Mouse (Mus musculus) intestine, embryonic 16.5 days (tissue): ENCODE measurements around the gene Twf2. TPM values are rescaled to one million over a fixed set of nuclear protein-coding genes. Genes with fewer than 3 reads are reported as not detected.
A peak's percentile ranks its signal among the peaks of the same experiment; 100 is the strongest.

Source experiments
- ATAC-seq: fragments of 200-750 bp; cut with Nextera tagmentation; 2 replicates; pipeline ENCODE4 v1.8.0; 2017; ENCODE audit warnings: moderate TSS enrichment, moderate library complexity
- H3K27ac ChIP-seq: fragments of 300-500 bp; sonication (generic); 2 replicates; pipeline ENCODE4 v1.5.1; 2014; ENCODE audit warnings: mild to moderate bottlenecking, low read length
- H3K27me3 ChIP-seq: fragments of 300-500 bp; sonication (generic); replicated peaks from 2 replicates; pipeline ENCODE4 v1.6.1; 2014; ENCODE audit warnings: low read length, control low read depth, mixed read lengths; ENCODE audit not compliant: control insufficient read depth, insufficient read depth
- H3K36me3 ChIP-seq: fragments of 300-500 bp; sonication (generic); 2 replicates; pipeline ENCODE4 v1.6.1; 2014; ENCODE audit warnings: low read length, control low read depth; ENCODE audit not compliant: control insufficient read depth, insufficient read depth
- H3K4me1 ChIP-seq: fragments of 300-500 bp; sonication (generic); 2 replicates; pipeline ENCODE4 v1.6.1; 2014; ENCODE audit warnings: low read length, control low read depth, mixed read lengths; ENCODE audit not compliant: control insufficient read depth, insufficient read depth
- H3K4me2 ChIP-seq: fragments of 300-500 bp; sonication (generic); 2 replicates; pipeline ENCODE4 v1.6.1; 2014; ENCODE audit warnings: low read depth, low read length, control low read depth
- H3K4me3 ChIP-seq: fragments of 300-500 bp; sonication (generic); 2 replicates; pipeline ENCODE4 v1.5.1; 2014; ENCODE audit warnings: mild to moderate bottlenecking, low read length
- H3K9ac ChIP-seq: fragments of 300-500 bp; sonication (generic); 2 replicates; pipeline ENCODE4 v1.6.1; 2014; ENCODE audit warnings: low read depth, low read length
- H3K9me3 ChIP-seq: fragments of 300-500 bp; sonication (generic); 2 replicates; pipeline ENCODE4 v1.6.1; 2016; ENCODE audit warnings: low read length, control low read depth; ENCODE audit not compliant: control insufficient read depth
- WGBS: fragments of 180-500 bp; shearing (Covaris S2); extraction: QIAGEN DNeasy Blood & Tissue Kit; methylation state at CpG from one replicate; pipeline ENCODE4 v1.1.7; 2014; 5-methylcytosine and 5-hydroxymethylcytosine counted together
- microRNA counts: library from miRNA; unstranded; fragments of <30 nt; microRNA quantifications from one replicate; lab custom pipeline; 2016
- microRNA-seq: library from miRNA; unstranded; fragments of <30 nt; microRNA quantifications from one replicate; pipeline ENCODE4, GENCODE M21; 2016
- polyA plus RNA-seq: library from polyadenylated mRNA; unstranded; fragments of >200 nt; fragmentation: Nextera tagmentation; extraction: Ambion mirVana; gene quantifications from 2 replicates; pipeline ENCODE4 v1.2.1, GENCODE M21; 2015

Gene Twf2
- polyA plus RNA-seq, 1 experiment from 2014 or later: 48.6 TPM

DNA sequence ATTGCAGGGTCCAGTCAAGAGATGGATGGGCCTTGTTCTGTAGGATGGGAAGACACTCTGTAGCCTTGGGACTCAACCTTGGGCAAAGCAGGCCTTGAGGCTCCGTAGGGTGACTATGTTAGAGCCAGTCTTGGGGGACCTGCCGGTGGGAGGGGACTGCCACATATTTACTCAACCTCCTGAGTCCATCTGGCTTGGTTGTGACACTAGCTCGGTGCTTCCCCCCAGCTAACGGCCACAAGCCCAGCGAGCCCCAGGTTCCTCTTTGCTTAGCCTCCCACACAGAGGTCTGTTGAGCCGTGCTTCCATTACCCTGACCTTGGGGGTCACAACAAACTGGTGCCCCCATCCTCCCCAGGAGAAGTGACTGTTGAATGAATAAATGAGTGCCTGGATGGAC is 58.1 kb downstream of the Twf2 start:
- Histone ChIP-seq H3K27ac (no peak overlapping the region), H3K4me2 (no peak overlapping the region), H3K9me3 (no peaks in the 10 kb centered on the region), H3K9ac (no peak overlapping the region), H3K27me3 (no peaks in the 10 kb centered on the region), H3K36me3 (no peaks in the 10 kb centered on the region), H3K4me3 (no peak overlapping the region), H3K4me1 (no peaks in the 10 kb centered on the region)
- ATAC-seq: no peak
- WGBS: 77% methylated on average over 6 of the region's 6 CpGs

DNA sequence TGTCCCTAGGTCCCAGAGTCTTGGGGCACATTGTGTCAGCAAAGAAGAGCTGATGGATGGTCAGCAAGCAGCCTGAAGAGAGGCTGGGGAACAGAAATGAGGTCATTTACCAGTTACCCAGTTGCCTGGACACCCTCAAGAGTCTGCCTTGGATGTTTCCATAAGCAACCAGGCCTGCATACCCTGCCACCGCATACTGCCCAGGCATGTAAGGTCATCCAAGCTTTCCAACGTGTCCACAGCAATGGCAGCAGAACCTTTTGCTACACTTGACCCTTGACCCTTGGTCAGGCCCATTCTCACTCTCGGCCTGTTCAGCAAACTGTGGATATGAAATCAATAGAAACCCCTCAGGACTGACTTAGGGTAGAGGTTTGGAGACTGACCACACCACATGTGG is 58.6 kb downstream of the Twf2 start:
- H3K36me3 ChIP-seq: no peaks in the 10 kb centered on the region
- WGBS: 72% methylated on average over 3 of the region's 3 CpGs
- H3K4me3 ChIP-seq: no peak overlapping the region
- no peaks in the 10 kb centered on the region for H3K9me3 ChIP-seq
- no peak overlapping the region for H3K9ac ChIP-seq
- H3K4me1 ChIP-seq: no peaks in the 10 kb centered on the region
- no peak overlapping the region for H3K27ac ChIP-seq
- H3K4me2 ChIP-seq: no peak overlapping the region
- no peak for ATAC-seq
- no peaks in the 10 kb centered on the region for H3K27me3 ChIP-seq

DNA sequence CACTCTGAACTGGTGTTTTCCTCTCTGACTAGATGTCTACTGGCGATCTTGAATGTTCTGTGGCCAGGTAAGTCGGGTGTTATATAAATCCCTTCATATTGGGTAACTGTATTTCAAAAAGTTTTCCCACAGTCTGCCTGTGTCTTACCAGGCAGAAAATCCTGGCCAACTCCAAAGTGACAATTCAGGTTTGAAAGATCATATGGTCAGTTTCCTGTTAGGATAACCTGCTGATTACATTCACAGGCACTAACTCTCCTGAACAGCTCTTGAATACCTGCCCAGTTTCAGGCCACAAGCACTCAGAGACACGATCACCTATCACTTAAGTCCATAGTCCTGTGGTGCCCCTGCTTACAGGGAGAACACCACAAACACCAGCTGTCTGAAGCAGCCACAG is 59.2 kb downstream of the Twf2 start:
- no peaks in the 10 kb centered on the region for H3K9me3 ChIP-seq
- H3K27ac ChIP-seq: no peak overlapping the region
- 76% methylated on average over 3 of the region's 3 CpGs for WGBS
- H3K9ac ChIP-seq: no peak overlapping the region
- H3K4me1 ChIP-seq: no peaks in the 10 kb centered on the region
- no peak overlapping the region for H3K4me2 ChIP-seq
- no peak overlapping the region for H3K4me3 ChIP-seq
- no peaks in the 10 kb centered on the region for H3K27me3 ChIP-seq
- no peak for ATAC-seq
- no peaks in the 10 kb centered on the region for H3K36me3 ChIP-seq

DNA sequence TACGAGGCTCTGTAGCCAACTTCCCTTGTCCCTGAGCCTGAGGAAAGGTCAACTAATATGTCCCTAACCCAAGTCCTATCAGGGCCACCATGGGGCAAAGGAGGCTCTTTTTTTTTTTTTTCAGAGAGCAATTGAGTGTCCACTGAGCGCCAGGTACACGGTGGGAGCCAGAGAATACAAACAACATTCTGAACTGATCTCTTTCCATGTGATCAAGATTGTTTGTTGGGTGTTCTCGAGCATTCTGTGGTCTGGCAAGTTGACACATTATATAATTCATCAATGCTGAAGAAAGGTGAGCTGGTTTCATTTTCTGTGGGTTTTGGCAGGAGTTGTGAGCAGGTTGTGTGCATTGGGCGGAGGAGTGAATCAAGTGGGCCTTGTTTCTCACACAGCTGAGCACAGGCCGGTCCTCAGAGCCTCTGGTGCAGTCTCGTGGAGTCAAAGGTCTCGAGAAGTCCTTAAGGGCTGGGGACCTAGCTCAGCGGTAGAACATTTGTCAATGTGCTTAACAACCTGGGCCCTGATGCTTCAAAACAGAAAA is 60.5 kb downstream of the Twf2 start:
- H3K36me3 ChIP-seq: no peaks in the 10 kb centered on the region
- no peak overlapping the region for H3K4me3 ChIP-seq
- no peak overlapping the region for H3K4me2 ChIP-seq
- no peaks in the 10 kb centered on the region for H3K9me3 ChIP-seq
- peaks cover under 1% of the 10 kb centered on the region for H3K4me1 ChIP-seq
- H3K27ac ChIP-seq: no peak overlapping the region
- no peaks in the 10 kb centered on the region for H3K27me3 ChIP-seq
- WGBS: 78% methylated on average over 9 of the region's 9 CpGs
- no peak for ATAC-seq
- no peak overlapping the region for H3K9ac ChIP-seq

MicroRNAs within 50 kb of the gene (microRNA counts, 519-probe panel; counts per million panel counts)
- microRNA mmu-let-7g (lab: Ali Mortazavi, UCI): 4,307 counts per million, percentile 99 among the panel's probes with 10 or more counts

Small RNAs within 50 kb of the gene (microRNA-seq; reads per million reads assigned to microRNA genes)
- 5.5 reads per million, percentile 17 among the genes with 10 or more reads in this experiment for gene Mir135a-1
- gene Mirlet7g: 85,876 reads per million, percentile 100 among the genes with 10 or more reads in this experiment

Other genes starting within 250 kb of the Twf2 start
- 2.8 and 5.0 TPM in 2 replicates for gene Col6a5, start 242.5 kb upstream of the Twf2 start, polyA plus RNA-seq
- gene Col6a4, start 106.3 kb upstream of the Twf2 start, polyA plus RNA-seq: 72.7 and 83.0 TPM in 2 replicates
- 8.6 and 10.8 TPM in 2 replicates for gene Glyctk, start 45.0 kb upstream of the Twf2 start, polyA plus RNA-seq
- gene Wdr82, start 32.2 kb upstream of the Twf2 start, polyA plus RNA-seq: 12.4 and 12.8 TPM in 2 replicates
- 23.4 and 26.3 TPM in 2 replicates for gene Ppm1m, start 3.4 kb upstream of the Twf2 start, polyA plus RNA-seq
- 0.04 and 0.05 TPM in 2 replicates for gene Tlr9, start 19.5 kb downstream of the Twf2 start, polyA plus RNA-seq
- 129 and 131 TPM in 2 replicates for gene Alas1, start 45.5 kb downstream of the Twf2 start, polyA plus RNA-seq
- 27.0 and 29.1 TPM in 2 replicates for gene Poc1a, start 78.0 kb downstream of the Twf2 start, polyA plus RNA-seq
- gene Dusp7, start 165.5 kb downstream of the Twf2 start, polyA plus RNA-seq: 4.8 and 6.3 TPM in 2 replicates
- gene Rpl29, start 226.3 kb downstream of the Twf2 start, polyA plus RNA-seq: 866 and 931 TPM in 2 replicates
- gene Acy1, start 235.2 kb downstream of the Twf2 start, polyA plus RNA-seq: 59.8 and 59.9 TPM in 2 replicates
- gene Abhd14b, start 244.4 kb downstream of the Twf2 start, polyA plus RNA-seq: 34.3 and 34.4 TPM in 2 replicates
- 50.2 and 52.0 TPM in 2 replicates for gene Abhd14a, start 244.6 kb downstream of the Twf2 start, polyA plus RNA-seq